Comparison of ENCODE assay signal across 24 mouse cellular contexts in the genomic region with DNA sequence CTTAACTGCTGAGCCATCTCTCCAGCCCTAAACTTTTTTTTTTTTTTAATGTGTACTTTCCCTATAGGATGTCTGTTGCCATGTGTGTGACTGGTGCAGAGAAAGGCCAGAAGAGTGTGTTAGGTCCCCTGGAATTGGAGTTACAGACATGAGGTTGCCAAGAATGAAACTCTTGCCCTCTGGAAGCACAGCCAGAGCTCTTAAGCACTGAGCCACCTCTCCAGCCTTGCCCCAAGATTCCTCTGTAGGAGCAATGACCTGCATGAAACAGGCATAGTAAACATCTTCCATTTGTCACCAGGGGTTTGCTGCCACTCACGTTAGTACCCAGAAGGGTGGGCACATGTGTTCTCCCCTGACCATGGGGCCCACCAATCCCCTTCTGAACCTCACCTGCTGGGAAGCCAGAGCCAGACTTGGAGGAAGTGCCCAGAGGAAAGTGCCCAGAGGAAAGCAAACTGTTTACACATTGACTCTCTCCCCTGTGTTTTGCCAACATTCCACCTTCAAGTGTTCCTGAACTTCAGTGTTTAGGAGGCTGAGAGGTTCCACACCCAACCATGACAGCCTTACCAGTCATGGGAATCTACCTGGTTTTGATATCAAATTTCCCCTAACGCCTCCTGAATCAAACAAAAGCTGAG. TPM values are rescaled to one million over a fixed set of nuclear protein-coding genes. Genes with fewer than 3 reads are reported as not detected.
DNase-seq lines count a peak whose midpoint lies in the region; ATAC-seq and TF ChIP-seq lines count a peak whose summit lies in the region.
"Had no signal": no experiment of that assay in that cellular context is flagged by ENCODE, and none has a peak within 500 bp of the region (broad histone marks: within the 10 kb centered on the region; RNA-seq: fewer than 3 reads in every experiment).

No protein-coding gene starts in this region.

- H3K9ac ChIP-seq in lung, embryonic 14.5 days = no peak overlapping the region
- no peak overlapping the region for H3K9ac ChIP-seq in midbrain, embryonic 15.5 days
- H3K9ac ChIP-seq: embryonic facial prominence, embryonic 15.5 days; forebrain, embryonic 12.5 days; heart, embryonic 15.5 days; hindbrain, embryonic 14.5 days had no signal

- no peaks in the 10 kb centered on the region for H3K36me3 ChIP-seq in lung, embryonic 14.5 days (ENCODE audit: insufficient read depth)
- H3K36me3 ChIP-seq in midbrain, embryonic 15.5 days (replicated peaks) = no peaks in the 10 kb centered on the region
- H3K36me3 ChIP-seq: embryonic facial prominence, embryonic 15.5 days; forebrain, embryonic 12.5 days; heart, embryonic 15.5 days had no signal

- ATAC-seq in lung, embryonic 14.5 days (ENCODE audit: insufficient read depth) = no peak
- no peak for ATAC-seq in midbrain, embryonic 15.5 days (replicated peaks)
- ATAC-seq: activated CD4-positive, CD25-positive, alpha-beta regulatory T cell, adult 4 months; forebrain, embryonic 16.5 days; Patski had no signal

- peak overlapping the region; percentile 58; the same call in 1 of the 2 replicates for H3K27ac ChIP-seq in lung, embryonic 14.5 days (ENCODE audit: low read depth)
- H3K27ac ChIP-seq in midbrain, embryonic 15.5 days = no peak overlapping the region
- H3K27ac ChIP-seq: embryonic facial prominence, embryonic 15.5 days; forebrain, embryonic 12.5 days; gastrocnemius, adult 2 months; heart, embryonic 15.5 days; hindbrain, embryonic 14.5 days had no signal

- DNase-seq in lung, adult 18-20 months = peak; percentile 79 to 88
- DNase-seq in lung, embryonic 14.5 days = no peak
- DNase-seq in lung, postnatal 10 days = peak; percentile 54
- DNase-seq in lung, postnatal 4 days = peak; percentile 52 to 69
- no peak for DNase-seq in gastrocnemius, postnatal 4 days (ENCODE audit: low spot score in 2 of 2)
- DNase-seq in adrenal gland, postnatal 25 days = no peak
- DNase-seq: adrenal gland, postnatal 14 days; cerebellum, adult 18-20 months; cerebellum, adult 9-11 months; cerebellum, postnatal 36 days; gastrocnemius, adult 2 months; gastrocnemius, postnatal 25 days; heart, adult 18-20 months; heart, postnatal 14 days had no signal

- H3K4me1 ChIP-seq in lung, embryonic 14.5 days (ENCODE audit: insufficient read depth) = no peaks in the 10 kb centered on the region; the same call in 1 of the 2 replicates
- no peaks in the 10 kb centered on the region for H3K4me1 ChIP-seq in midbrain, embryonic 15.5 days
- H3K4me1 ChIP-seq: forebrain, embryonic 12.5 days; heart, embryonic 15.5 days had no signal

- WGBS in lung, embryonic 14.5 days = 52% methylated on average over 2 of the region's 2 CpGs
- WGBS in midbrain, embryonic 15.5 days = 82% methylated on average over 2 of the region's 2 CpGs

- no peaks in the 10 kb centered on the region for H3K9me3 ChIP-seq in lung, embryonic 14.5 days (ENCODE audit: low read depth, low read length)
- H3K9me3 ChIP-seq in midbrain, embryonic 15.5 days = no peaks in the 10 kb centered on the region
- H3K9me3 ChIP-seq: embryonic facial prominence, embryonic 15.5 days; forebrain, embryonic 12.5 days; heart, embryonic 15.5 days had no signal

- no peak for TF ChIP-seq CTCF in lung, embryonic 14.5 days (IDR thresholded peaks at IDR 0.05; ENCODE audit: low read depth)

- H3K4me3 ChIP-seq in lung, embryonic 14.5 days (ENCODE audit: low read depth, low read length) = no peak overlapping the region
- H3K4me3 ChIP-seq in midbrain, embryonic 15.5 days = no peak overlapping the region
- H3K4me3 ChIP-seq: embryonic facial prominence, embryonic 15.5 days; forebrain, embryonic 12.5 days; gastrocnemius, adult 2 months; heart, embryonic 15.5 days had no signal

- no peaks in the 10 kb centered on the region for H3K27me3 ChIP-seq in lung, embryonic 14.5 days (ENCODE audit: insufficient read depth, low read length)
- H3K27me3 ChIP-seq in midbrain, embryonic 15.5 days (replicated peaks) = no peaks in the 10 kb centered on the region
- H3K27me3 ChIP-seq: CH12.LX; embryonic facial prominence, embryonic 15.5 days; forebrain, embryonic 12.5 days; heart, embryonic 15.5 days had no signal

- no peak overlapping the region for H3K4me2 ChIP-seq in lung, embryonic 14.5 days
- no peak overlapping the region for H3K4me2 ChIP-seq in midbrain, embryonic 15.5 days
- H3K4me2 ChIP-seq: embryonic facial prominence, embryonic 15.5 days; forebrain, embryonic 12.5 days; heart, embryonic 11.5 days; heart, embryonic 15.5 days; hindbrain, embryonic 14.5 days had no signal

RNA-seq across cellular contexts. Expression of a gene that starts 21.7 kb away (rescaled TPM):
- 99.1 and 103 TPM in 2 replicates for polyA plus RNA-seq in lung, embryonic 14.5 days (2014; fragmentation: Nextera tagmentation; extraction: Ambion mirVana)
- polyA plus RNA-seq in midbrain, embryonic 15.5 days (2015; fragmentation: Nextera tagmentation; extraction: Ambion mirVana) = 11.2 and 14.0 TPM in 2 replicates
- total RNA-seq in gastrocnemius, postnatal 4 days (2021) = 10 to 100 TPM; 14.8 to 15.4 TPM
- total RNA-seq in adrenal gland, postnatal 25 days (2021) = 59.0 and 88.0 TPM in 2 replicates

RNA-seq across cellular contexts. Expression of a gene that starts 24.4 kb away (rescaled TPM):
- polyA plus RNA-seq in lung, embryonic 14.5 days (2014; fragmentation: Nextera tagmentation; extraction: Ambion mirVana) = 343 and 370 TPM in 2 replicates
- 357 and 395 TPM in 2 replicates for polyA plus RNA-seq in midbrain, embryonic 15.5 days (2015; fragmentation: Nextera tagmentation; extraction: Ambion mirVana)
- 100 to 1,000 TPM; 330 to 360 TPM for total RNA-seq in gastrocnemius, postnatal 4 days (2021)
- 312 and 325 TPM in 2 replicates for total RNA-seq in adrenal gland, postnatal 25 days (2021)

RNA-seq across cellular contexts. Expression of a gene that starts 42.7 kb away (rescaled TPM):
- 11.8 and 13.1 TPM in 2 replicates for polyA plus RNA-seq in lung, embryonic 14.5 days (2014; fragmentation: Nextera tagmentation; extraction: Ambion mirVana)
- 6.5 and 7.0 TPM in 2 replicates for polyA plus RNA-seq in midbrain, embryonic 15.5 days (2015; fragmentation: Nextera tagmentation; extraction: Ambion mirVana)
- 10 to 100 TPM; 14.7 to 16.8 TPM for total RNA-seq in gastrocnemius, postnatal 4 days (2021)
- 27.5 and 36.2 TPM in 2 replicates for total RNA-seq in adrenal gland, postnatal 25 days (2021)

Comparison
In these comparisons a context has a peak if more than half of its experiments do, and no peak if none do; other contexts are left out.
1. DNase-seq: peak in lung, adult 18-20 months (2 of 2), lung, postnatal 10 days (single experiment) and lung, postnatal 4 days (2 of 2); none in lung, embryonic 14.5 days (single experiment), gastrocnemius, postnatal 4 days (0 of 2) and adrenal gland, postnatal 25 days (single experiment).